Mouse (Mus musculus): ENCODE measurements around the gene Gm28490.
"Not testable (repeated sequence)": the region's sequence is repeated elsewhere in the genome, so short reads cannot be mapped to it uniquely, and the experiment has no call there.

Gene Gm28490

DNA sequence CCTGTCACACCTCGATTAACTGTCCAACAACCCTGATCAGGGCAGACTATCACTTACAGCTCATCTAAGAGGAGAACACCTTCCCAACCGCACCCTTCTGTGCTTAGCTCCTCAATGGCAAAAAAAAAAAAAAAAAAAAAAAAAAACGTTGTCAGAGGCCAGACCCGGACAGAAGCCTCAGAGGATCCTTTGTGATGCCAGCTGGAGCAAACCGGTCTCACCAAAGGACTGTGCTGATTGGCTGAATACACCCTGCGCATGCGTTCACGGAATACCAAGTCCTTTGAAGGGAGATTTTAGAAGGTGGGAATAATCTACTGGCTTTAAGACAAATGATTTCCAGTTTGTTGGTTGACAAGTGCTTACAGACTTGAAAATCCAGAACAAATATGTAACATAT lies at the start of gene Gm28490:
Gene Gm28490 (minus strand): TSS at position 101 of the 400 bp plus-strand sequence.
- not testable (repeated sequence) for DNase-seq (ENCODE audit: low spot score)

Data from urinary bladder, postnatal 10 days (tissue).